Mouse (Mus musculus) cerebellum, postnatal 36 days (tissue): Measurements from ENCODE around the gene Apoc4.

Experiments
- DNase-seq, 2 experiments: peaks; one replicate each; pipeline ENCODE4 v3.0.0; 2021 to 2022; ENCODE audit warnings: mixed read lengths in 2 of 2

Apoc4 gene

DNA sequence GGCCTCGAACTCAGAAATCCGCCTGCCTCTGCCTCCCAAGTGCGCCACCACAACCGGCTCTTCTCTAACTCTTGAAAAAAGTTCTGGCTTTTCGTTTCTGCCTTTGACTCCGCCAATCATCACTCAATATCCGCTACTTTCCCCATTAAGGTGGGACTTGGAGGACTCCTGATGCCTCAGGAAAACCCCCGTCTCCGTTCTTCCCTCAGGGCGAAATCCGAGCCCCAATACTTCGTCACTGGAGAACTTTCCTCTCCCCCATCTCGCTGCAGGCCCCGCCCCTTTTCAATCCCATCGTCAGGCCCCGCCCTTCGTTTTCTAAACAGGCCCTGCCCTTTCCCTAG, 53.1 kb downstream of the Apoc4 start:
- no peak for DNase-seq
